Mouse (Mus musculus) ZHBTc4 (cell line): ENCODE measurements at regions not wholly inside any gene's neighbourhood (a gene's known extent, or its start where the extent isn't known, plus 50 kb on each side); places are given as distances from the start of the nearest gene placed in this dataset.

Experiments used
- DNase-seq: peaks from one replicate; pipeline ENCODE4 v3.0.0-alpha.2; 2011; ENCODE audit warnings: low read depth, low spot score

DNA sequence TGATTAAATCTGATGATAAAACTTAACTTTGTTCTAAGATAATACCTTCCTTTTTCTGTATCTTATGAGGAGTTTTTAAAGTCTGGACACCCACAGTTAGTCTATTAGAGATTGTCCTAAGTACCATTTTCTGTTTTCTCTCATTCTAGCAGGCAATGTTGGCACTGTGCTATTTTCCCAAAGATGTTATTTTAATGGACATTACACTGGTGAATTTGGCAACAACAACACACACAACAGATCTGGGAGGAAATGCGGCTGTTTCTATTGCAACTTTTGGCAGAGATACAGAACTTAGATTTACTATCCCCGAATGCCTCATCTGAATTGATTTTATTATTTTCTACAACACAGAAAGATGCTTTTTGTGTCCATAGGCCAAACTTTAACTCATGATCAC is 720.9 kb downstream of the Dach1 start:
- no peak for DNase-seq

DNA sequence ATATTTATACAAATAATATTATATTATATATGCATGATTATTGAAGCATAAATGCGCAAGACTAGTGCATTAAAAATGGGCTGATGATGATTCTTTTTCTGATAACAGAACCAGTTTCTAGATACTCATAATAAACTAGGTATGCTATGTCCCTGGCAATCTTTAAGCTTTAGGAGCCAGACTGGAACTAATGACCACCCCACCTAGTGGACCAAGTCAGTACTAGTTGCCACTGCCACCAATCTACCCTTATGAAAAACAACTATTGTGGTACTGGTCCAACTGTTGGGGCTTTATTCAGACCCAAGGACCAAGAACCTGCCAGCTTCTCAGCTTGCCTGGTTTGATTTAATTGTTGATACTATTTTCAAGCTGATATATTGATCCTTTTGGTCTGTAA is 722.8 kb downstream of the Dach1 start:
- DNase-seq = peak; percentile 1

DNA sequence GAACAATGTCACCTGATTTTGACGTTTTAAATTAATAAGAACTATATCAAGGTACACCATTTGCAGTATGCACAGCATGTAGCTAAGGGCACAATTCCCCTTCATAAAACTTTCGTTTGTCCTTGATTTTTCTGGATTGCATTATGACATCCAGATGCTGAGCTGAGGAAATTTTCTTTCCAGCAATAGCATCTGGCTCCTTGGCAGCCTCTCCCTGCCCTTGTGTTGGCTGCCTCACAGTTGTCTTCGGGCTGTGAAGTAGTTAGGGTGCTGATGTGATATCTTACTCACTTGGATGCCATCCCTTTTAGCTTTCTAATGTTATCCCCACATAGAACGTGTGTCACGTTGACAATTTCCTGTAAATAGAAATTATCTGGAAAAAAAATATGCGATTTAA is 729.2 kb downstream of the Dach1 start:
- DNase-seq = no peak

DNA sequence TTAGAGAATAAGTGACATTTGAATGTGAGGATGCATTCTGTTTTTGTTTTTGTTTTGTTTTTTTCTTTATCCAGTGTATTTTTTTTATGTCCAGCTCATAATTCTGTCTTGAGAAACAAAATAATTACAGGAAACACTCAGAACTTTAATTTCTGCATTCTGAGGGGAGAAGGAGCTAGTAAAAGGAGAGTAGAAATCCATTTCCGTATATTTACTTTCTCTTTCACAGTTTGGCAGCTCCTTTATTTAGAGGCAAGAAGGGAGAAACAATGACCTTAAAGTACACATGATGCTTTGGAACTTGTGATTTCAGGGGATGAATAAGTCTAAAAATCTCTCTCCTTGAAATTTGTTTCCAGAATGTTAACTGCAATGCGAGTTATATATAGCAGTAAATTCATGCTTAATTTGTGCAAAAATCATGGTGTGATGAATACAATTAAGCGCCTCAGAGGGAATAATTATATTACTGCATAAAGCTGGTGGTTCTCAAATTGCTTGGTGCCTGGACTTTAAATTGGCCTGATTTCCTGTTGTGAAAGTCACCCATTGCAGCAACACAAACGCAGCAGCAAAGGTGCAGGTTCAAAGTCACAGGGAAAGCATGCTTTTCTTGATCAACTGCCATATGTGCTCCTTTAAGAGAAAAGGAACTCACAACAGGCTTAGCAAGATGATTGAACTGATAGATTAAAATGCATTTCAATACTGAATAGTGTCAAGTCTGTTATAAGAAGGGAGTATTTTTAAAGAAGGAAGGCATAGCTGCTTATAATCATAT is 733.9 kb downstream of the Dach1 start:
- DNase-seq = no peak

DNA sequence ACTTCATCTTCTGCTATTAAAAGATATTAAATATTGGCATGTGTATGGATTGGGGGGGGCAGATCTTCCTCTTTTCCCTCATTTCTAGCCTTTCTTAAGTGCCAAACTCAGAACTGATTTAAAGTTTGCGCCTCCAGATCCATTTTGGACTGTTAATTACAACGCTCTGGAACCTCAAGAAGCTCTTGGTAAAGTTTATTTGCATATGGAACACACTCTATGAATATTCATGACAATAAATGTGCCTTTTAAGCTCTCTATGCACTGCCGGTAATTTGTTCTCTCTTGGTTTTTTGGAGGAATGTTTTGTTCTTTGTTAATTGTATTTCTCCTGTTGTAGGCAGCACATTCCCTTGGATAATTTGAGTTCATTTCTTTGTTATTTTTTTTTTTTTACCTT is 738.3 kb downstream of the Dach1 start:
- no peak for DNase-seq

DNA sequence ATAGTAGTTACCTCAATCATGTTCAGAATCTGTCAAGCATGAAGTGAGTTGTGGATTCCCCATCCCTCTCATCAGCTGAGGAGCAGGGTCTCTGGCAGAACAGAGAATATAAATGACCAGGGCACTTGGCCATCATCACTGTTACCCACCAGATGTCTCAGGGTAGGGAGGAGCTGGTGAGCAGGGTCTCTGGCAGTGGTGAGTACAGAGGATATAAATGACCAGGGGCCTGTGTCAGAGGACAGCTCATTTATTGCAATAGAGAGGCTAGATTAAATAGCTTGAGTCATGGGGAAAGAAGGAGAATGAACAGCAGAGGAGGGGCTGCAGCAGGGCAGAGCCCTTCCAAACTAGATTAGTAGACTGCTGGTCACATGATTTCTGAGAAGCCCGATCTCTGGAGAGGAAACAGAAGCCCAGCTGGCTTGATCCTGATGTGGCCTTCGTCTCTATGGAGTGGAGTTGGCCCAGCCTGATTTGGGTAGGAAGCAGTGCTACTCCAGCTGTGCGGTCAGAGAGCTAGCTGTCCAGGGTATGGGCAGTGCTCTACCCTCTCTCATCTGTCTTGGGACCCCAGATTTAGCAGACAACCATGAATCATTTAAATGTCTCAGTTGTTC is 766.3 kb downstream of the Dach1 start:
- DNase-seq = no peak

DNA sequence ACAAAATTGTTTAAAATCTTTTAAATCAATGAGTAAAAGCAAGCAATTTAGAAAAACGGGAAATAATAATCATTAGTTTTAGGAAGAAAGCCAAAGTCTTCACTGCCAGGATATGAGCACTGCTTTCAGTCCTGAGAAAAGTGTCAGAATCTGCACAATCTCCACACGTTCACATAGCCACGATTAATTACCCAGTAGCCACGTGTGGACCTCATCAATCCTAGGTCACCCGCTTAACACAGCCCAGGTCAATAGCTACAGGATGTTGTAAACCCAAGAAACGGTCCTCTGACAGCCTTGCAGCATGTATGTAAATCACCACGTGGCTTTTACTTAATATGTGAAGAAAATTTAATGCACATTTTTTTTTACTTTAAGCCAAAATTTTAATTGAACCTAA is 773.2 kb downstream of the Dach1 start:
- no peak for DNase-seq

DNA sequence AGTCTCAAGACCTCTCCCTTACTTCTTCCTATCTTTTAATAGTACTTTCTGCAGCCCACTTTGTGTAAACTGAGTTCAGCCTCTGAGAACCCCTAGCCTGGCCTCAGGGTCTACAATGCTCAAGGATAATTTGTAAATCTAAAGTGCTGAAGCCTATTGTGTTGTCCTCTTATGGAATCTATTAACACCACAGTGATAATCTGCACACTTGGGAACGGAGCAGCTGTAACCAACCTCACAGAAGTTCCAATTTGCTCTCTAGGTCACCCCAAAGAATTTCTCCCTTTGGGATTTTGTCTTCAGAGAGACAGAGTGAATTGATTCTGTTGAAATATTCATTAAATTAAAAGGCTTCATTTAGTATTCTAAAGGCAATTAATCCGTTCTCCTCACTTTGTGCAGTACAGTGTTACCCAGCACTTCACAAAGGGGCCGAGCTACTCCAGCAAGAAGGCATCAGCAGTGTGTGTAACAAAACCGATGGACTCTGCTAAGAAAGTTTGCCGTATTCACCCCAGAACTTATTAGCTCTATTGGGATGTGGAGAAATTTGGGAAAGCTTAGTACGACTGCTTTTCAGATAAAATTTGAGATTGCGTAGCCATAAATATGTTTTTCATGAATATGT is 773.7 kb downstream of the Dach1 start:
- DNase-seq = no peak

DNA sequence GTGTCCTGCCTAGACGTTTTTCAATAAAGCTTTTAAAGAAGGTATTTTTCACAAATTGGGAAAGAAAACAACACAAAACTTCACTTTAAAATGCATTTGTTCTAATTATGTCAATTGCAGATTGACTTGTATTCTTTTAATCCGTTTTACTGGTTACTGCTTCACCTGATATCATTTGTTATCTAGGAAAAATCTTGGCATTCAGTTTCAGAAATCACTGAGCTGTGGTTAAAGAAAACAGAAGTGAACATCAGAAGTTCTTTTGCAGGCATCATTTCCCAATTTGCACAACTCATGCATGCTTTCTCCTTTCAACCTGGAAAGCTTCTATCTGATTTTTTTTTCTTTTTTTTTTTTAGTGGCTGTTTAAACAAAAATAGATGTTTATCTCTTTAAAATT is 780.6 kb downstream of the Dach1 start:
- DNase-seq = no peak

DNA sequence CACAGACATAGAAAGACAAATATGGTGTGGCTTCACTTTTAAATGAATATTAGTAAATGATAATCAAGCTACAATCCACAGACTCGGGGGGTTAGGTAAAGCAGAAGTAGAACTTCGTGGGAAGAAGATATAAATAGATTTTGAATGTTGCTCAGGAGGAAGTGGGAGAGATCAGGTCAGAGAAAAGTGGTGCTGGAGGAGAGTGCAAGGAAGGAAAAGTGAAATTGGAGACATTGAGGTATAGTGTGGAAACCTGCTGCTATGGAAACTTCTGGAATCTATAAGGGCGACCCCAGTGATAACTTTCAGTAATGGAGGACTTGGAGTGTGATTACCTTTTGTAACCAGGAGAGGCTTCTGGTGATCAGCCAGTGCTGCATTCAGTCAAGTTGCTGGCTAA is 789.4 kb downstream of the Dach1 start:
- DNase-seq = no peak

DNA sequence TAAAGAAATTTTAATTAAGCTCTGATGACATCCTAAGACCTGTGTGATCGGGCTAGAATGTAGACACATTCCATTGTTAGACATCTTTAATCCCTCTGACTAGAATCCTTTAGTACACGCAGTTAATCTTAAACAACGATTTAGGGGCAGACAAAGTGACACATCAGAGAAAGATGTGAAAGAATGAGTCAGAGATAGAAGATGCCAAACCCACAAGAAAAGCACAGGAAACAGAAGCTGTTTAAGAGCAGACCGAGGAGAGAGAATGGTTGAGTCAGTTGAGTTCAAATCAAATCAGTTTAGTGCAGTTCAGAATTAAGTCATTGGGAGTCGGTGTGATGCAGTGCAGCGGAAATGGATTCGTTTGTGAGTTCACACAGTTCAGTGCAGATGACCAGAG is 812.6 kb downstream of the Dach1 start:
- no peak for DNase-seq

DNA sequence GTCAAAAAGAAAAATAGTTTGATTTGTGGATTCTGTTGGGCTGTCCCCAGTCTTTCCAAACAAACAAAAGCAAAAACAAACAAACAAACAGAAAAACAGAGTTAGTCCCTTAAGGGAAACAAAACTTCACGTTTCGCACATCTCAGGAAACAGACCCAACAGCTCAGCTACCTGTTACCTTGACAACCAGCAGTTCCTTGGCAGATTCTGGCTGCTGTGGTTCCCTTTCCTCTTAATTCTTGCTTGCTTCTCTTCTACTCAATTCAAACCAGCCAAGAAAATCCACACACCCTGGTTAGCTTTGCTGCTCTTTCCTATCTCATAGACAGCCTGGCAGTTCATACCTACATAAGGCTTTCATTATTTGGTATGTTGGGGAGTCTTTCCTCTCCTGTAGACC is 821.6 kb downstream of the Dach1 start:
- DNase-seq = no peak

DNA sequence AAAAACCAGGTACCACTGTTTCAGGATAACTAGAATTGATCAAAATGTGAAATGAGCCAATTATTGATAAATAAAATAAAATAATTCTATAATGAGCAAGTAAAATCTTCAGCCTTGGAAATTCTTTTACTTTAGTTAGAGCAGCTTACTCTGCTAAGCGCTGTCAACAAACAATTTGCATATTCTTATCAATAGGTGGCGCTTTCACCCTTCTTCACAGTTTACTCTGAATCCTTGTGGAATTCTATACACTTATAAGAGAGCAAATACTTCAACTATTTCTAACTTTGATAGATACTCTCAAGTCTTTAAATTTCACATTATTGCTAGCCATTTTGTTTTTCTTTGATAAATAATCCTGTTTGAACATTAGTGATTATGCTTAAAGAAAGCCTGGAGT is 812.5 kb upstream of the Klhl1 start:
- DNase-seq = peak; percentile 1

DNA sequence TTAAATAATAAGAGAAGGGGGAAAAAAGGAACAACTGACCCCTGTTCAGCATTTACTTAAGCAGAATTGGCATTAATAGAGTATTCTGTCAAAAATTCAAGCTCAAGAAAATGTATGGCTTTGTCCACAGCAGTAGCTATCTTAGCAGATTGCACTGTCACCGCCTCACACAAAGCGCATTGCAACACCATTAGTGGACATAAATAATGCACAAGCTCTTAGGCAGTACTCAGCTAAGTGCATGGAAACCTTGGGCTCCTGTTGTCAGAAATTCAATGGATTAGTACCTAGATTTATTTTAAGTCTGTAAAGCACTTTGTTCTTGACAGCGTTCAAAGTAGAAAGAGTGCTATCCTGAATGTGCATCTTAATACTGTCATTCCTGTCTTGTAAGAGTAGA is 811.1 kb upstream of the Klhl1 start:
- DNase-seq = no peak

DNA sequence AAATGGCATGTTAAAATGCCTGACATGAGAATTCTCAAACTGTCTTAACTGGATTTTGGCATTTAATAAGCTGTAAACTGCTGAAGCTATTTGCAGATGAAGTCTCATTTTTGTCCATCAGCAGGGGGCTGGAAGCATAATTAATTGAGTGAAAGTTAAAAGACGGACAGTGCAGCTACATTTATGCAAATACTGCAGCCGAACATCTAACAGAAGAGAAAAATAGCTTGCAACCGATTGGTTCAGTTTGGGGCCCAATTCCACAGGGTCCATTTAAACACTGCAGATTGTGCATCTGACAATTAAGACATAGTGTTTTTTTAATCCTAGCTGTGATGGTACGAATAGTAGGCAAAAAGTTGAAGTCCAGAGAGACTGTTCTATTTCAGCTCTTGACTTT is 774.2 kb upstream of the Klhl1 start:
- DNase-seq = no peak

DNA sequence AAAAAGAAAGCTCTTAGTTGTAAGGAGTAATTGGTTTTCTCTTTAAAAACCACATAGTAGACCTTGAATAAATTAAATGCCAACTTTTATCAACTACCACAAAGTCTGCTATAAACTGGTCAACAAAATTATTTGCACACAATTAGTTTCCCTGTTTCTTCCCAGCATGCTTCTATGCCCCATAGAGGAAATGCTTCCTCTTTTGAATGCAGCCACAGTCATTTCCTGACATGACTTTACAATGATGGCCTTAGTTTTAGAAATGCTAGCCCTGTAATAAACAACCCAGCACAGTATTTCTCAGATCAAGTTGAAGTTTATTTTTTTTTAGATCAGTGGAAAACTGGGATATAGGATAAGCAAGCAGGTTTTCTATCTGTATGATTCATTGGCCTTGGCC is 768.5 kb upstream of the Klhl1 start:
- no peak for DNase-seq

DNA sequence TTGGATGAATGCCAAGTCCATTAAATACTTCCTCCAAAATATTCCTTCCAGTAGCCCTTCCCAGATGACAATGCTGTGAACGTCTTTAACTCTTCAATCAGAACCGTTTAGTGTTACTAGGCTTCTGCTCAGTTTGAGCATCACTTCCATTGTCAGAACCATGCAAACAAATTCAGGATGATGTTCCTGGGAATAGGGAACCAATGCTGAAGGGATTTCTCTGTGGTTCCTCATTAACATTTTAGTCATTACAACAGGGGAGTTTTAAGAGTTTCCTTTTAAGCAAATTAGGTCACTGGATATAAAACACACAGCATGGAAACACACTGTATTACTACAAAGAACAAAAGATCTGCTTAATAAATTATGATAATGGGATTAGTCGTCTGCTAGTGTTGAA is 739.6 kb upstream of the Klhl1 start:
- no peak for DNase-seq
